Mouse (Mus musculus) urinary bladder, adult 18-20 months (tissue): Measurements from ENCODE around the gene Ppp2r5b.

Experiments
- DNase-seq, 2 experiments: peaks; one replicate each; pipeline ENCODE4 v3.0.0; 2022; ENCODE audit warnings: low spot score in 2 of 2, mixed read lengths in 2 of 2

The Ppp2r5b gene

DNA sequence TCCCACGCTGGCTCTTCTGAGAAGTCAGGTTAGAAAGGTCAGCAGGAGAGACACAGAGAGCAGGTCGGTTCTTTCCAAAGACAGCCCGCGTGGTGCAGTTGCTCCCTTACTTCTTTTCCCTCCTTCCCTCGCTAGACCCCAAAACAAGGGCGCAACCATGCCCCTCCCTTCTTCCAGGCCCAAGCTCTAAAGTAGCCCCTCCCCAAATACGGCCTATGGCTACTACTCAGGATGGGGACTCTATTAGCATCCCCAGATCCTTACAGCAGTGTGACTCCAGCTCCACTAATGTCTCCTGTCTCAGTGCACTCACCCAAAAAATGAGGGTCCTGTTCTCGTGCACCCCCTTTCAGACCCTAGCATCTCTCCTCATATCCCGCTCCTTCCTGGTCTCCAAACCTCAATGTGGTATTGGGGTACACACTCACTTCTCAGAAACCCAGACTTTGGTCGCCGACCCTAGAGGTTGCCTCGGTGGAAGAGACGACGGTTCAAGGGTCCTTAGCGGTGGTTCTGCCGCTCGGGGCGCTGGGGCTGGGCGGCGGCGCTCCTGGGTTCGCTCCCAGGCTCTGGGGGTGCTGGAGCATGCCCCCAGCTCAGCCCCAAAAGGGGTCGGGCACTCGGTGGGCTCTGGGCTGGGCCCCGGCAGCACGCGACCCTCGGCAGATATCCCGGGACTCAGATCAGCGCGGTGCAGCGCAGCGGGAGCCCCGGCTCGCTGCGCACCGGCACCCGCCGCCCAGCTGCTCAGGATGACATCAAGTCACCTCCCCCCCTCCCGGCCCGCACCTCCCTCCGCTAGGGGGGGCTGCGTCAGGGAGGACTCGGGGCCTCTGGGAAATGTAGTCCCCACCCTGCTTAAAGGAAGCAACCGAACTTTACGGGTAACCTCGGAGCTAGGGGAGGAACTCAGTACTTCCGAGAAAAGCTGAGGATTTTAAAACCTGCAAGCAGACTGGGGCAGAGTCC, at the start of gene Ppp2r5b:
Ppp2r5b (minus strand) TSS at position 789 of the 969 bp plus-strand sequence.
- peak; percentile 88 to 94 for DNase-seq

DNA sequence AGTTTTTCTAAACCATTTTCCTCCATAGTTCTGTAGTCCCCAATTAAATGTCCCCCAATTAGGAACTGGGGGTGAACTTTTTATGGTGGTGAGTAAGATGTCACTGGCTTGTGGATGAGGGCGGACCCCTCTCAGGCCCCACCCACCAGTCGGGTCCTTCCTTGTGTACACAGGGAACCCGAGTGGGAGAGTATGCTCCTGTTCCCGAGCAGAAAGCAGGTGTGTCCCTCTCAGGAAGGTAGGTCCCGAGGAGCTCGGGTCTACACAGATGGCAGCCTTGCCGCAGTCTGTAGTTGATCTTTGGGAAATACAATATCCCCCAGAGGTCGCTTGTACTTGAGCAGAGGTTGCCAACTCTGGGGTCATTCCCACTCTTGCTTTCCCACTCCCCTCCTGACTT, 49.6 kb upstream of the Ppp2r5b start:
- no peak for DNase-seq

DNA sequence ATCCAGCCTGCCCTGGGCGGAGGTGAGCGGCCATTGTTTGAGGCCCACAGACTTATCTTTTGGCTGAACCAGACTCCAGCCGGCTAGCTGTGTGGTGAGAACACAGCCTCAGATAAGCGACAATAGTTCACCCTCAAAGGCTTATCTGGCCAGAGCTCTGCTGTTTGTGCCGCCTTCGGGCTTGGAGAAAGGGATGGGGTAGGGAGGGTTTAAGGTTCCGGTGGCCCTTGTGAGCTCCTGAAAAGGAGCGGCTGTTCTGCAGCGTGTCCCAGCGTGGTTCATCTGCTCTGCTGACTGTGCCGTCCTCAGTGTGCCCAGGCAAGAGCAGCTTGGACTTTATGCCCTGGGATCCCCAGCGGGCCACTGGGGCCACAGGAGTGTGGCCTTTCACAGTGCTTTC, 48.8 kb upstream of the Ppp2r5b start:
- DNase-seq = no peak

DNA sequence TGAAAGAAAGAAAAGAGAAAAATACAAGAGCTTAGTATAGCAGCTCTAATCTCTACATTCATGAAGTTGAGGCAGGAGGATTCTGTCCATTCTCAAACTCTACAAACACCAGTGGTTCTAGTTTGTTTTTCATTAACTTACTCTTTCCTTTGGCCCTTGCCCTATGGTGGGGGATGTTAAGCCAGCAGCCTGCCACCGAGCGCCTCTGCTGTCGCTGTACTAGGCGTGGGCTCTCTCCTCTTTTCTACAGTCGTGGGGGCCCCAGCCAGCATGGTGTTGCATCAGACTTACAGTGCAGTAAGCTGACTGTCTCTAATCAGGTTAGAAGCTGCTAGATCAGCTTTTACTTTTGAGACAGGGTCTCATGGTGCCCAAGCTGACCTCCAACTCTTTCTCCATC, 47.3 kb upstream of the Ppp2r5b start:
- no peak for DNase-seq

DNA sequence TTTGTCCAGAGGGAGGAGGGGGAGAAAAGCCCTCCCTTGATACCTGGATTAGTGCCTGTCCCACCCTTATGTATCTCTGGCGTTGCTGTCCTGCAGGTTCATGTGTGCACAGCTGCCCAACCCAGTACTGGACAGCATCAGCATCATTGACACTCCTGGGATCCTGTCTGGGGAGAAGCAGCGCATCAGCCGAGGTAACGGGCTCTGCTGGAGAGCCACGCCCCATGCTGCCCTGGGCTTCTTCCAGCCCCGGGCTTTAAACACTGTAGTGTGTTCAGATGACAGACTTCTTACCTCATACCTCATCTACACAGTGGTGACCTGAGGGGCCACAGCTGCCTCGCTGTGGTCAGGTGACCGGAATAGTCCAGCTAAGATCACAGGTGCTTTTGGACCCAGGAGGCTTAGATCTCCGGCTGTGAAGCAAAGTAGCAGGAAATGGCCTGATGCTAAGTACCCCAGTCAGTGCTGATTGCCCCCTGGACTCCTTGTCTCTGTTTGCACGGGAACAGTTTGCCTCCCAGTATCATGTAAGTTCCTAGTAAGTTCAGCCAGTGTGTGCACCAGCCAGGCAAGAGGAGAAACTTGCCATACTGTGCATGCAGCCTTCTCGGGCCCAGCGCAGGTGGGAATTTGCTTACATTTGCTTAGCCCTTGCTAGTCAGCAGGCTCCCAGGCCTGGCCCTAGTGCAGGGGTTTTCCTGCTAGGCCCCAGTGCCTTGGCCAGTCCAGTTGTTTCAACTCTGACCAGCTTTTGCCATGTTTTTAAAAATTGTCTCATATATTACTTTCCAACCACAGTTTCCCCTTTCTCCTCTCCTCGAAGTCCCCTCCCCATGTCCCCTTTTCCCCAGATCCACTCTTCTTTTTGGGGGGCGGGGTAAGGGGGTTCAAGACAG, 45.7 kb upstream of the Ppp2r5b start:
- no peak for DNase-seq

DNA sequence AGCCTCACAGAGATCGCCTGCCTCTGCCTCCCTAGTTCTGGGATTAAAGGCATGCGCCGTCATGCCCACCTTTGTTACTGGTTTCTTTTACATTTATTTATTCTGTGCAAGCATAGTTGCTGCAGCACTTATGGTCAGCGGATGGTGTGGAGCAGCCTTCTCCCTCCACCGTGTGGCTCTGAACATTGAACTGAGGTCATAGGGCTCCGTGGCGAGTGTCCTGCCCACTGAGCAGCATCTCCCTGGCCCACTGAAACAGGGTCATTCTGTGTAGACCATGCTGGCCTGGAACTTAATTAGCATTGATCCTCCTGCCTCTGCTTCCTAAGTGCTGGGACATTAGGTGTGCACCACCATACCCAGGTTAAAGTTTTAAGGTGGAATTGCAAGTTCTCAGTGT, 44.9 kb upstream of the Ppp2r5b start:
- no peak for DNase-seq

DNA sequence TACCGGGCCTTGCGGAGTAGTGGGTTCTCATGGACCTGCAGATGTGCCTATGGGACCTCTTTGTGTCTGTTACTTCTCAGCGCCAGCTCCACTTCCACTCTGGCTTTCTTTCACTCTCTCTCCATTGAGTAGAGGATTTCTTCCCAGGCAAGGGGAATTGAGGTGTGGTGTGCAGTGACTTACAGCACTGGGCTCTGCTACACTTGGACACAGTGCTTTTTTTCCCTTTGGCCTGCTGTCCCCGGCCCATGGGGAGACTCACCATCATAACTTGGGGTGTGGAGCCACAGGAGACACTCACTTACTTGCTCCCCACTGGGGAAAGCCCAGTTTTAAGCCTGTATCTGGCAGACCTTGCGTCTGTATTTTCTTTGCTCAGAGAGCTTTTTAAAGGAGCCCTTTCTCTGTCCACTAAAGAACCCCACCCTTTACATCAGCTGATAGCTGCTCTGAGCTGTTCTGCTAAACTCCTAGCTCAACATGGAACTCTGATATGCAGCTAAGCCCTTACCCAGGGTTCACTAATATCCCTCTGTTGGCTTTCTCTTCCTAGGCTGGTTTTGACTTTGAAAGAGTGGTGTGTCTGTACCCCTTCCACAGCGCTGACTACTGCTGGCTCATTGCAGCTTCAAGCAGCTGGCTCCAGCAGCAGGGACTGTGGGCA, 43.9 kb upstream of the Ppp2r5b start:
- no peak for DNase-seq

DNA sequence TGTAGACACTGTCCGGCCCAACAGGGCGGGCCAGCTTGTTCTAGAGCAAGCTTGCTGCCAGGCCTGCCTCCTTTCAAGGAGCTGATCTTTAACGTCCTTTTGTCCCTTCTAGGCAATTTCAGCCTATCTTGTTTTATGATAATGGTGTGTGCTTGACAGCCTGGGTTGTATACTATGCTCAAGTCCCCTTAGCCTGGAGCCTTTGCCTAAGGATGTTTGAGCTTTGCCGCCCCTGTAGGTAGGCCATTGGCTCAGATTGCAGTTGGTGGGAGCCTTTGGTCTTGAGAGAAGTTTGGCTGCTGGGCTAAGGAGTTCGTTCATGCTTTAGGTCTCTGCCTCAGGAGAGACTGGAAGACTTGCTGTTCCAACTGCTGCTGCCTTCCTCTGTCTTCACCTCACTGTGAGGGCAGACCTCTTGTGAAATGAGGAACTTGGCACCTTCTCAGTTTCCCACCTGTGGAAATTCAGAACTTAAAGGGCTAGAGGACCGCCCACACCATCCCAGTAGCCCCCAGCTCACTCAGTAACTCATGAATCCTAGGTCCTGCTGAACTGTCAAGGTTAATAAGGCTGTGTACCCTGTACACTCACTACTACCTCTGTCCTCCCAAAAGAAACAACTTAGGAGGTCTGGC, 42.9 kb upstream of the Ppp2r5b start:
- no peak for DNase-seq

DNA sequence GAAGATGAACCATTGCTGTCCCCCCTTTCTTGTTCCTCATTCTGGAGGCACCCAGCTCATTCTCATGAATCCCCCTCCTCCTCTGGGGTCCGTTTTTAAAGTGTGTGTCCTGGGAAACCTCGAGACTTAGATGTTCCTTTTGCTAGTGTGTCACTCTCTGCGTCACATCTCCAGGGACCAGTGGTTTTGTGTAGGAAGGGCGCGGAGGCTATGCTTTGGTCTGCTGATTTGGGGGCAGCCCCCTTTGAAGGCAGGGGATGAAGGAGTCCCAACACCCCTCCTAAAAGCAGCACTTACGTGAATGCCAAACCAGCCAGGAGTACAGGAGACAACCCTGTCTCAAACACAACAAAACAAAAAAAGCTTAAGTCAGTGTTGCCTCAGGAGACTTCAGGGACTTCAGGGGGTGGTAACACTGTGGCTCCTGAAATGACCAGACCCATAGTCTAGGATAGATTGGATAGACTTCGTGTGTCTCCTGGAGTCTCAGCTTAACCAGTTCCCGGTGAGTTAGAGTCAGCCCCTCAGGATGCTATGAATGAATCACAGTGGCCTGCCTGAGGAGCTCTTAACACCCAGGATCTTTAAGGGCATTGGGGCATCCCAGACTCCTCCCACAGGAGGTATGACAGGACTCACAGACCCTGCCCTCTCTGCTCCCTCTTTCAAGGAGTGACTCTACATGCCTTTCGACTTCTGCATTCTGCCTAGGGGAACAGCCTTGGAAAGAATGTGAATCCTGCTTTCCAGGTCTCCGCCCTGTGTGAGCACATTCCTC, 42.2 kb upstream of the Ppp2r5b start:
- DNase-seq = peak; percentile 47 to 83

DNA sequence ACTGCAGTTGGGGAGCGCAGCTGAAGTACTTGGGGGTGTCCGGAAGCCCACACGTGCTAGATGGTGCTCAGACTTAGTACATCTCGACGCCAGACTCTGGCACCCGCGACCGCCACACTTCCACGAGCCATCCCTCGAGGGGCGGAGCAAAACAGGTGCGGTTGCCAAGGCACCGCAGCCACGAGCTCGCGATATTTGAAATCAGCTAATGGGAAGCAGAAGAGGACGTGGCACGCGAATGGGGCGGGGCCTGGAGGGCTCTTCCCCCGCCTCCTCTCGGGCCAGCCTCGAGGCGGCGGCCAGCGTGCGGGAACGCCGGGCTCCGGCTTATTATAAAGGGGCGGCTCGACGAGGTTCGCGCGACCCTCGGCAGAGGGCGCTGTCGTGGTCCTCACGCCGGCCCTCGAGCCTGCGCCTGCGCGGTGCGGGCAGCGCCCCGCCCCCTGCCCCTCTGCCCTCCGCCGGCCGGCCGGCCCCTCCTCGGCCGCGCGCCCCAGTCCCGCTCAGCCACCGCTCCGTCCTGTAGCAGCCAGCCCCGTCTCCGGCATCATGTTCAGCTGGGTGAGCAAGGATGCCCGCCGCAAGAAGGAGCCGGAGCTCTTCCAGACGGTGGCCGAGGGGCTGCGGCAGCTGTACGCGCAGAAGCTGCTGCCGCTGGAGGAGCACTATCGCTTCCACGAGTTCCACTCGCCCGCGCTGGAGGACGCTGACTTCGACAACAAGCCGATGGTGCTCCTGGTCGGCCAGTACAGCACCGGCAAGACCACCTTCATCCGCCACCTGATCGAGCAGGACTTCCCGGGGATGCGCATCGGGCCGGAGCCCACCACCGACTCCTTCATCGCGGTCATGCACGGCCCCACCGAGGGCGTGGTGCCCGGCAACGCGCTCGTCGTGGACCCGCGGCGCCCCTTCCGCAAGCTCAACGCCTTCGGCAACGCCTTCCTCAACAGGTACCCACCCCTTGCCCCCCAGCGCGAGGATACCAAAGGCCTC, 41.1 kb upstream of the Ppp2r5b start, which contains the start of gene Ehd1:
Ehd1 (plus strand) TSS at position 300 of the 996 bp plus-strand sequence.
- peak; percentile 93 to 97 for DNase-seq

DNA sequence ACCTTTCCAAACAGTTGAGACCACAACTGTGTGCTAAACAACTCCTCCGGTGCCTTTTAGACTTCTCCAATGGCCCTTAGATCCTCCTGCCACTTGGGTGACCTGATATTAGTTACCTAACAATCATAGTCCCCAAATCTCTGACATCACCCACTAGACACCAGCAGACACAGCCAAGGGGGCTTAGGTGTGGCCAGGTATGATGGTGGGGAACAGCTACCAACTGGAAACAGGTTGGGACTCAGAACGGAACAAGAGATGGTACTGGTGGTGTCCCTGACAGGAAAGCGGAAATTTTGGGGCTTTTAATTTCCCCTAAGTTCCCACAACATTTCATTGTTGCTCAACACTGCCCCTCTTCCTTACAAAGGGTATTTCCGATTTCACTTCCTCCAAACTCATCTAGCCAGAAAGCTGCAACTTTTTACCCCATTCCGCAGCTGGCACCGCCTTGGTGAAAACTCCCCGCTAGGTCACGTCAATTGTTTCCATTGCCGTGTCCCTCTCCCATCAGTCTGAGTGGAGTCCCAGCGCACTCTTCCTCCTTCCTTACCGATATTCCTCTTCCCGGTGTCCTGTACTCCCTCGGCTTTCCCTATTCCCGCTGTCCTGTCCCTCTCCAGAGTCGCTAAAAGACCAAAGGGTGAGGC, 40.2 kb upstream of the Ppp2r5b start:
- no peak for DNase-seq

DNA sequence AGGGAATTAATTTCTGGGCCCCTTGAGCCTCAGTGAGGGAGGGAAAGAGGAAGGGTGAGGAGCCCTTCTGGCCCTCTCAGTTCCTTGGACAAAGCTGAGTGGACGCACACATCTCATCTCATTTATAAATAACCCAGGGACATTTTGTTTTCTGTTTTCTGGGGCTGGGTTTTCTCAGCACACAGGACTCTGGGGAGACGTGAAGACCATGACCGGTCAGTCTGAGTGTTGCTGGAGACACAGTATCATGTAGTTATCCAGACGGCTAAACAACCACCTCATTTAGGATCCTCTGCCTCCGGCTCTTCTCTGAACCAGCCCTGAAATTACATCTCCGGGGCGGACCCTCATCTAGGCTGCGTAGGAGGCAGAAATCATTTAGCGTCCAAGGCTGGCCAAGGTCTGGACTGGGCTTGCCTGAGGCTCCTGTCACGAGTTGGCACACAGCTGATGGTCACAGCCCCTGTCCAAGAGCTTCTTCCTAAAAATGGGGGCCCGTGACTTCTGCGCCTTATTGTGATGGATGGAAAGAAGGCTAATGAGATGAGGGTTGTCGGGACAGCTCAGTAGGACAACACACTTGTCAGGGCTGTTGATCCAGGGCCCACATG, 38.4 kb upstream of the Ppp2r5b start:
- no peak for DNase-seq

DNA sequence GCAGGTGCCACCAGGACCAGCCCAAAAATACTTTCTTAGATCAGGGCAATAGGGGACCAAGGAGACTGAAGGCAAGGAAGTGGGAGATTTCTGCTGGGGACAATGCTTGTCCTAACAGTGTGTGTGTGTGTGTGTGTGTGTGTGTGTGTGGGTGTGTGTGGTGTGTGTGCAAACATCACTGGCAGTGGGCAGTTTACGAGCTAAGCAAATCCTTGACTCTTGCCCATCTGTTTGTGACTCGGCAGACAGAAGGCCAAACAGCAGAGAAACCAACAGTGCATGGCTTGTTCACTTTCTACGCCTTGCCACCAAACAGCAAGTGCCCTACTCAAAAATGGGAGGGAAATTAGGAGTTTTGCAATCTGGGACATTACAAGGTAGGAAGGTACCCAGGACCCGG, 37.9 kb upstream of the Ppp2r5b start:
- no peak for DNase-seq

DNA sequence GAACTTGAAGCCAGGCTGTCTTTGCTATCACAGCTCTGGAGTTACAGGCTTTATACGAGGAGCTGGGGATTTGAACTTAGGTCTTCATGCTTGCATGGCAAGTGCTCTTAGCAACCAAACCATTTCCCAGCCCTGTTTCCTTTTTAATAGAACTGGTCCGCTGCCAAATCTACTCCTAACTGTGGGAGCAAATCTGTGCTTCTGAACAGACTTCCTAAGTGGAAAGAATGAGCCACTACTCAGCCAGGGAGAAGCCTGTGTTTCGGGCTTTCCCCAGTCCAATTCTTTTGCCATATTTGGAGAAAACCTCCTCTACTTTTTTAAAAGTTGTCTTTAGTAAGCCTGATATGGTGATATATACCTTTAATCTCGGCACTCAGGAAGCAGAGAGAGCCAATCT, 37.1 kb upstream of the Ppp2r5b start:
- DNase-seq = no peak

DNA sequence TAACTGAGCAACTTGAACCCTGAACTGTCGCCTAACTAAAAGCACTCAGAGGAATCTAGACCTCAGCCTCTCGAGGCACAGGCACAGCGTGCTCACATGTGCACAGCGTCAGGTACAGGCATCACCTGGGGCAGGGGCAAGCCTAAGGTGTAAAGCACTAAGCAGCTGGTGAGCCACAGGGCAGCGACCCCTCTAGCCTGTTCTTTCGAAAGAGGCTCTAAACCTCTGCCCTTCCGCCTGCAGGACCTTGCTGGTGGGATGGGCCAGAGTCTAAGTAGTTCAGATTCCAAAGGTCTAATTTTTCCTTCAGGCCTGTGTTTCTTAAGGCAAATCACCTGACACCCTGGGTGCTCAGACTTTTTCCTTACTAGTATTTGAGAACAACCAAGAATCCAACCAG, 36.4 kb upstream of the Ppp2r5b start:
- no peak for DNase-seq

DNA sequence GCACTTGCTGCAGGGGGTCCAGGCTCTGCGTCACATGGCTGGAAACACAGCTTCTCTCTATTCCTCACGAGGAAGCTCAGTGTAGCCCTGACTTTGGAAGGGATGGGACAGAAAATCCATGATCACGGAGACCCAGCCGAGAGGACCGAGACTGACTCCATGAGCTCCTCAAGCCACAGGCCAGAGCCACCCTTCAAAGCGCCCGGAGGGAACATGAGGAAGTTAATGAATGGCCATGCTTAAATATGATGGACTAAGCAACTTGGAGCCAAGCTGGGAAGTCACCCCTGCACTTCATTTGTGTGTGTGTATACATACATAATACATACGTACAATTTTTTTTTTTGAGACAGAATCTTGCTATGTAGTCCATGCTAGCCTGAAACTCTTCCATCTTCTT, 35.5 kb upstream of the Ppp2r5b start:
- DNase-seq = no peak

DNA sequence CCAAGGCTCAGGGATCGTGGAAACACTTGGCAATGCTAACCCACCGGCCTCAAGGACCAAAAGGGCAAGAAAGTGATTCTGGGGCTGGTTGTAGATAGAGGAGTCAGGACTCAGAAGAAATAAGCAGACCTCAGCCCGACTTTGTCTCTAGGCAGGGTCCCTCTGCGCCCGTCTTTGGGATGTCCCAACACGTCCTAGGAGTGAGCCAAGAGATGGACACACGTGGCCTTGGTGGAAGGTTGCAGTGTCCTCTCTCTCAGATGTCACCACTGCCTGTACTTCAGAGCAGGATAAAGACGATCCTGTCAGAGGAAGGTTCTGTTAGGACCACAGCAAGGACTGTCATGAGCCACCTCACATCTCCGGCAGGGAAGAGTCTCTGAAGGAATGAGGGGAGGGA, 35.0 kb upstream of the Ppp2r5b start:
- no peak for DNase-seq

DNA sequence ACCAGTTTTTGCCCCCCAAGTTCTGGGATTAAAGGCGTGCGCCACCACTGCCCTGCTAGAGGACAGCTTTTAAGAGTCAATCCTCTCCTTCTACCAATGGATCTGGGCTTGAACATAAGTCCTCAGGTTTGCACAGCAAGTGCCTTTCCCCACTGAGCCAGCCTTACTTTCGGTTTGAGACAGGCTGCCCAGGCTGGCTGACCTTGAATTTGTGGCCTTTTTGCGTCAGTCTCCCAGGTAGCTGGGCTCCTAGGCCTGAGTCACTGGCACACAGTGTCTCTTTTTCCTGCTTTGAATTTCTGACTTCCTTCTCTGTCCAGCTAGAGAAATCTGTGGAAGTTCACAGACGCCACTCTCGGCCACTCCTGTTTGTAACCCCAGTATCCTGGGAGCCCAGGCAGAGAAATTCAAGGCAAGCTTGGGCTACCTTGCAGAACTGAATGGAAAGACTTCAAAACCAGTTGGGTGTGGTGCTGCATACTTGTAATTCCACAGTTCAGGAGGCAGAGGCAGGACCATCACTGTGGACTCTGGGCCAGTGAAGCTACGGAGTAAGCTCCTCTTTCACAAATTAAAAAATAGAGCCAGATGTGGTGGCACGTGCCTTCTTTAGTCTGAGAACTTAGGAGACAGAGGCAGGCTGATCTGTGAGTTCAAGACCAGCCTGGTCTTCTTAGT, 34.3 kb upstream of the Ppp2r5b start:
- no peak for DNase-seq
